Mouse (Mus musculus) adrenal gland, postnatal 36 days (tissue): ENCODE measurements around the gene Dcaf4. TPM values are rescaled to one million over a fixed set of nuclear protein-coding genes. Genes with fewer than 3 reads are reported as not detected.
A peak's percentile ranks its signal among the peaks of the same experiment; 100 is the strongest.

ENCODE experiments used
- DNase-seq, 2 experiments: peaks; one replicate each; pipeline ENCODE4 v3.0.0; 2021; ENCODE audit warnings: mixed read lengths in 1 of 2
- total RNA-seq, 2 experiments: library from RNA; stranded (reverse); gene quantifications; 2 replicates each; pipeline ENCODE4 v1.2.3; 2021

Dcaf4 gene
- total RNA-seq, 2 experiments from 2014 or later: 43.5 to 46.8 TPM

- DNase-seq: no peak
Measured at GRCm38 (mm10) chr12:83495961-83496282, 24.3 kb upstream of the Dcaf4 start.

- no peak for DNase-seq
Measured at GRCm38 (mm10) chr12:83496336-83496735, 23.9 kb upstream of the Dcaf4 start.

DNA sequence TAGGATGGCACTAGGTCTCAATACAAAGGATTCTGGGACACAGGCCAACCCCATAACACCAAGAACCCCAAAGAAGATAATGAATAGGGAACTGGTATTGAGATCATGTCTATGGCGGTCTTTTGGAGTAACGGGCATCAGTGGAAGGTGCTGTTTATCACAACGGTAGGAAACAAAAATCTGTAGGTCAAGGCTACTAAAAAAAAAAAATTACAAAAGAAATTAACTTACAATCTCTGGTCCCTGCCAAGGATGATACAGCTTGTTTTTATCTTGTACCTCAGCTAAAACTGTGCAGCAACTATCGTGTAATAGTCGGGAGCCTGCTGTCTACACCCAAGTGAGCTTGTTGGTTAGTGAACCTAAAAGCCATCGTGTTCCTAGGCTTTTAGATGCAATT lies 23.5 kb upstream of the Dcaf4 start:
- DNase-seq: no peak

GRCm38 (mm10) chr12:83497959-83498358 lies 22.3 kb upstream of the Dcaf4 start:
- DNase-seq: no peak

- no peak for DNase-seq
Measured at GRCm38 (mm10) chr12:83499256-83499655, 21.0 kb upstream of the Dcaf4 start.

GRCm38 (mm10) chr12:83502190-83502589 lies 18.1 kb upstream of the Dcaf4 start:
- DNase-seq: peak; percentile 42 to 65

DNA sequence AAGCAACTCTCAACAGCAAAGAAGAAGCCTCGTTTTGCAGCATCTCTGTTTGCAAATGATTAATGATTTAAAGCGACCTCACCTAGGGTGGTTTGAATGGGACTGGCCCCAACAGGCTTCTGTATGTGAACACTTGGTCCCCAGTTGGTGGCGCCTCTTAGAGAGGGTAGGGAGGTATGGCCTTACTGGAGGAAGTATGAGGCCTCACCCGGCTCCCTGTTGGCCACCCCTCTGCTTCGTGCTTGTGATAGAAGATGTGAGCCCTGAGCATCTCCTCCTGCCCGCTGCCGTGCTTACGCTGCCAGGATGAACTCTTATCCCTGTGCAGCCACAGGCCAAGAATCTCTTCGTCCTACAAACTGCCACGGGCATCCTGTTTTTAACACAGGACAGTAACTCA lies 13.7 kb upstream of the Dcaf4 start:
- DNase-seq: no peak

- DNase-seq: no peak
Measured at GRCm38 (mm10) chr12:83510586-83510985, 9.7 kb upstream of the Dcaf4 start.

DNA sequence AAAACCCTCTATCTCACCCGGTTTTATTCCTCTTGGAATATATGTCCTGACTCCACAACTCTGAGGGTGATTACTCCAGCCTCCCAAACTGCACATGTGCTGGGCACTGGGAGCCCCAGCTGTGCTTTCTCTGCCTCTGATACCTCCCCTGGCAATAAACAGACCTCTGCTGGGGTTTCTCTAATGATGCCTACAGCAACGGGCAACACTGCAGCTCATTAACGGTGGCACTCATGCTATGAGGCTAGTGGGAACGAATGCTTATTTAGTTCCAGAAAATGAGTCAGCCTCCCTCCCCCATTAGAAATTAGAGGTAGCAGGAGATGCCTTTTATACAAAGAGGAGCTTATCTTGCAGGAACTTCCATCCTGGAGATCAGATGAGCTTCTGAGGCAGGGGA lies 7.5 kb upstream of the Dcaf4 start:
- DNase-seq: no peak

GRCm38 (mm10) chr12:83513185-83513584 lies 7.1 kb upstream of the Dcaf4 start:
- peak in 1 of 2 experiments; percentile 36 for DNase-seq

- DNase-seq: no peak
Measured at GRCm38 (mm10) chr12:83514216-83514615, 6.0 kb upstream of the Dcaf4 start.

DNA sequence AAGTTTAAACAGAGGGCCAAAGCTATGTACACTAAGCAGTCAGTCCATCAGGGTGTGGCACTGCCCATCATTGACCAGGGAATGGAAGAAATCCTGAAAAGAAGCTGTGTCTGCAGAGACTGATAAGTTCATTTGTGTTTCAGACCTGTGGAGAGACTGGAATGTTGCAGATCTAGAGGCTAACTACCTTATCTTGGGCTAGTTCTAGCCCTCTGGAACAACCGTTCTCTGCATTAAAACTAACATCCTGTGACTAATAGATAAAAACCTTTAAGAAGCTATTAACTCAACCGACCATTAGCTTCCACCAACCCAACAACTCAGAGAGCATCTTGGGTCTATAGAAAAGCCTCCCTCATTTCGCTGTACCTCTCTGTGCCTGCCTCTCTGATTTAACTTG lies 2.7 kb upstream of the Dcaf4 start:
- no peak for DNase-seq

- no peak for DNase-seq
Measured at GRCm38 (mm10) chr12:83521083-83521482, 817 bp downstream of the Dcaf4 start.

DNA sequence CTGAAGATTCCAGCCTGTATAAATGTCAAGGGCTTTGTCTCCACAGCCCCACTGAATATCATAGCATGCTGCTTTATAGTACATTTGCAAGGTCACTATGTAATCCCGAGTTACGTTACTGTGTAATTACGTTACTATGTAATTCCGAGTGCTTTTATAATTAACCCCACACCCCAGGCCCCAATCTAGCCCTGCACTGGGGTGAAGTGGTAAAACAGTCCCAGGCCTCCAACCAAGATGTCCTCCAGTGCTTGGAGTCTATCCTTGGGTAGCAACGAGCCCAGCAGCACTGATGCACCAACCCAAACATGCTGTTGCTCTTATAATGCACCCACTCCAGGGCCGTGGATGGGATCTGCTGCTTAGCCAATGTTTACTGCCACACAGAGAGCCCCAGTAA lies 2.8 kb downstream of the Dcaf4 start:
- DNase-seq: no peak

DNA sequence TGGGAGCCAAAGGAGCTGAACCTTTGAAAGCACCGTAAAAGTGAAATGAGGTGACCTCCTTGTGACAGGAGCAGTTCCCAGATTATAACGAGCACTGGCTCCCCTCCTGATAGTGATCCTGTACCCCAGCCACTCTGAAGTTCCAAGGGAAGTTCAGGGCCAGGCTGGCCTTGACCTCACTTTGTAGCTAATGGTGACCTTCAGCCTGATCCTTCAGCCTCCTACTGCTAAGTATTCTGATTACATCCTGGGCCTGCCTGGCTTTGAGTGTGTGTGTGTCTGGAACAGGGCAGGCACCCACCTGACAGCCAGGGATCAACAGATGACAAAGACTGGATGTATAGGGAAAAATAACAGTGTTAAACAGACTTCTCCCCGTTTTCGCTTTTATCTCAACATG lies 3.6 kb downstream of the Dcaf4 start:
- DNase-seq: peak; percentile 36 to 41

GRCm38 (mm10) chr12:83524329-83524728 lies 4.1 kb downstream of the Dcaf4 start:
- DNase-seq: no peak

- DNase-seq: peak in 1 of 2 experiments; percentile 33
Measured at GRCm38 (mm10) chr12:83525822-83526544, 5.7 kb downstream of the Dcaf4 start.

- no peak for DNase-seq
Measured at GRCm38 (mm10) chr12:83527816-83528215, 7.5 kb downstream of the Dcaf4 start.

DNA sequence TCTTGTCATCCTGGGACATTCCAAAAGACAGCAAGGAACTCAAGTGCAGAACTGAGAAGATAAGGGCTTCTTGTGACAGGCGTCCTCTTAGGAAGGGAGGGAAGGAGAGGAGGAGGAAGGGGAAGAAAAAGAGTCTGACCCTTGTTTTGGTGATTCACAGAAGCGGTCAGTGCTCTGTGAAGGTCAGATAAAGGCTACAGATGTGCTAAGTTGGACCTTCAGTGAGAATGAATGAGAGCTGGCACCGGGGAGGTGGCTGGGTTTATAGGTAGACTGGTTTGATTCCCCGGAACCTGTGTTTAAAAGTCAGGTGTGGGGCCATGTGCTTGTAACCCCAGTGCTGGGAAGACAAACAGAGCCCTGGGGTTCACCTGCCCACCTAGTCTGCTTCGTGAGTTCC lies 8.4 kb downstream of the Dcaf4 start:
- DNase-seq: no peak

DNA sequence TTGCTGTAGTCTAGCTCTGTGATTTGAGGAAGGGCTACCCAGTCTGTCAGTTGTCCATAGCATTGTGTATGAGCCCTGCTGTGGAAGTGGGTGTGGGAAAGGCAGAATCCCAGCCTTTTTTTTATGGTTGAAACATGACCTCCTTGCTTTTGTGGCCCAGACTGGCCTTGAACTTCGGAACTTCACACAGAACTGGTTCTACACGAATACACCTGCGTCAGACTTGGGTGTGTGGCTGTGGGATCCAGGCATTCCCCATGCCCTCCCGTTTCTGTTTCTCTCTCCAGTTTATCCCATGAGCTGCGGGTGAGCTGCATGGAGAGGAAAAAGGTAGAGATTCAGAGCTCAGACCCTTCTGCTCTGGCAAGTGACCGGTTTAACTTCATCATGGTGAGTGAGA lies 11.7 kb downstream of the Dcaf4 start:
- no peak for DNase-seq

DNA sequence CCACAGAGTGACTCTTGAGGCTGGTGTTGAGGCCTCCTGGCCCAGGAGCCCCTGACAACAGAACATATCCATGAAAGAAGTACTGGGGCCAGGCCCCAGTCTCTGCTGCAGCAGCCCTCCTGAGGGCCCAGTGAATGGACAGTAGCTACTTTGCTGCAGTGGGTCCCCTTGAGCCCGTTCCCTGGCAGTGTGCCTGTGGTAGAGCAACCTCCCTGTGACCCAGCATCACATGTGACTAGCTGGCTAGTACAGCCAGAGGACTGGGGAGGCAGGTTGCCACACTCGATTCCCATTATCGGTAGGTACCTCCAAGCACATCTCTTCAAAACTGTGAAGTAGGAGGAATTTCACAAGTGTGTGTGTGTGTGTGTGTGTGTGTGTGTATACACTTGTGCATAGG lies 12.7 kb downstream of the Dcaf4 start:
- DNase-seq: peak in 1 of 2 experiments; percentile 53

- no peak for DNase-seq
Measured at GRCm38 (mm10) chr12:83534190-83534589, 13.9 kb downstream of the Dcaf4 start.

- DNase-seq: no peak
Measured at GRCm38 (mm10) chr12:83535428-83535827, 15.2 kb downstream of the Dcaf4 start.

- DNase-seq: peak in 1 of 2 experiments; percentile 39
Measured at GRCm38 (mm10) chr12:83536039-83536438, 15.8 kb downstream of the Dcaf4 start.

- DNase-seq: no peak
Measured at GRCm38 (mm10) chr12:83543997-83544396, 23.7 kb downstream of the Dcaf4 start.
